Mouse (Mus musculus): ENCODE results near the gene Gm595. TPM values are rescaled to one million over a fixed set of nuclear protein-coding genes. Genes with fewer than 3 reads are reported as not detected.

Gene Gm595
- polyA plus RNA-seq, 1 experiment from 2014 or later = not detected

Other genes with a start within 250 kb of the Gm595 start
- not detected in 2 replicates for gene Gpr119, start 203.2 kb downstream of the Gm595 start, polyA plus RNA-seq (2014; fragmentation: Nextera tagmentation; extraction: Ambion mirVana)
- gene Rbmx2, start 182.7 kb downstream of the Gm595 start, polyA plus RNA-seq (2014; fragmentation: Nextera tagmentation; extraction: Ambion mirVana) = 22.0 and 30.5 TPM in 2 replicates